Mouse (Mus musculus) midbrain, embryonic 16.5 days (tissue): ENCODE data around the gene Cyb561. TPM values are rescaled to one million over a fixed set of nuclear protein-coding genes. Genes with fewer than 3 reads are reported as not detected.

Experiments used
- ATAC-seq: fragments of 200-750 bp; cut with Nextera tagmentation; 2 replicates; pipeline ENCODE4 v1.8.0; 2017; ENCODE audit warnings: moderate TSS enrichment
- H3K27ac ChIP-seq: fragments of 300-500 bp; sonication (generic); 2 replicates; pipeline ENCODE4 v1.5.1; 2014; ENCODE audit warnings: mild to moderate bottlenecking, low read length, mixed read lengths
- H3K27me3 ChIP-seq: fragments of 300-500 bp; sonication (generic); 2 replicates; pipeline ENCODE4 v1.6.1; 2014; ENCODE audit warnings: low read depth, low read length, mixed read lengths; ENCODE audit not compliant: control insufficient read depth, insufficient read depth
- H3K36me3 ChIP-seq: fragments of 300-500 bp; sonication (generic); 2 replicates; pipeline ENCODE4 v1.6.1; 2014; ENCODE audit warnings: mild to moderate bottlenecking, low read length, moderate library complexity, mixed read lengths; ENCODE audit not compliant: control insufficient read depth, insufficient read depth
- H3K4me1 ChIP-seq: fragments of 300-500 bp; sonication (generic); 2 replicates; pipeline ENCODE4 v1.6.1; 2014; ENCODE audit warnings: mild to moderate bottlenecking, low read length, mixed read lengths; ENCODE audit not compliant: control insufficient read depth, insufficient read depth
- H3K4me2 ChIP-seq: fragments of 300-500 bp; sonication (generic); 2 replicates; pipeline ENCODE4 v1.6.1; 2014; ENCODE audit warnings: mild to moderate bottlenecking, low read length, mixed read lengths
- H3K4me3 ChIP-seq: fragments of 300-500 bp; sonication (generic); 2 replicates; pipeline ENCODE4 v1.5.1; 2014; ENCODE audit warnings: low read depth, mild to moderate bottlenecking, low read length, moderate library complexity, mixed read lengths
- H3K9ac ChIP-seq: fragments of 300-500 bp; sonication (generic); 2 replicates; pipeline ENCODE4 v1.6.1; 2014; ENCODE audit warnings: low read depth, low read length, mixed read lengths
- H3K9me3 ChIP-seq: fragments of 300-500 bp; sonication (generic); replicated peaks from 2 replicates; pipeline ENCODE4 v1.6.1; 2014; ENCODE audit warnings: mild to moderate bottlenecking, low read length, mixed read lengths; ENCODE audit not compliant: control insufficient read depth, poor library complexity, severe bottlenecking
- WGBS: fragments of 180-500 bp; shearing (Covaris S2); extraction: QIAGEN DNeasy Blood & Tissue Kit; methylation state at CpG from one replicate; pipeline ENCODE4 v1.1.7; 2014; 5-methylcytosine and 5-hydroxymethylcytosine counted together
- polyA plus RNA-seq: library from polyadenylated mRNA; unstranded; fragments of >200 nt; fragmentation: Nextera tagmentation; extraction: Ambion mirVana; gene quantifications from 2 replicates; pipeline ENCODE4 v1.2.1, GENCODE M21; 2015

Gene Cyb561
- 83.7 and 87.0 TPM in 2 replicates for polyA plus RNA-seq

- H3K27ac ChIP-seq, result no peak within 1 kb of the TSS
- 86% methylated on average over 12 of the region's 12 CpGs for WGBS
- H3K4me2 ChIP-seq, result no peak within 1 kb of the TSS
- no peaks in the 10 kb centered on the region for H3K27me3 ChIP-seq
- no peaks in the 10 kb centered on the region for H3K9me3 ChIP-seq
- H3K4me1 ChIP-seq, result no peaks in the 10 kb centered on the region
- H3K9ac ChIP-seq, result no peak within 1 kb of the TSS
- ATAC-seq, result no peak
- no peaks in the 10 kb centered on the region for H3K36me3 ChIP-seq
- no peak within 1 kb of the TSS for H3K4me3 ChIP-seq
Observed at GRCm38 (mm10) chr11:105952911-105953386, at the start of gene Cyb561. Gene Cyb561 (minus strand): TSS chr11:105953336.

- Histone ChIP-seq H3K27ac (no peak overlapping the region), H3K4me1 (no peaks in the 10 kb centered on the region), H3K9ac (no peak overlapping the region), H3K36me3 (no peaks in the 10 kb centered on the region), H3K27me3 (no peaks in the 10 kb centered on the region), H3K4me2 (no peak overlapping the region), H3K4me3 (no peak overlapping the region), H3K9me3 (no peaks in the 10 kb centered on the region)
- WGBS, result 38% methylated on average over 4 of the region's 4 CpGs
- ATAC-seq, result no peak
Observed at GRCm38 (mm10) chr11:106001718-106002117, 48.6 kb upstream of the Cyb561 start.

- Histone ChIP-seq H3K9ac (no peak overlapping the region), H3K9me3 (no peaks in the 10 kb centered on the region), H3K4me2 (no peak overlapping the region), H3K36me3 (no peaks in the 10 kb centered on the region), H3K4me1 (no peaks in the 10 kb centered on the region), H3K4me3 (no peak overlapping the region), H3K27me3 (no peaks in the 10 kb centered on the region), H3K27ac (no peak overlapping the region)
- no peak for ATAC-seq
- WGBS, result 93% methylated on average over 6 of the region's 6 CpGs
Observed at GRCm38 (mm10) chr11:106000062-106000461, 46.9 kb upstream of the Cyb561 start.

- Histone ChIP-seq H3K9ac (no peak within 1 kb of the TSS), H3K4me1 (no peaks in the 10 kb centered on the region), H3K27ac (no peak within 1 kb of the TSS), H3K36me3 (no peaks in the 10 kb centered on the region), H3K4me3 (no peak within 1 kb of the TSS), H3K27me3 (no peaks in the 10 kb centered on the region), H3K9me3 (no peaks in the 10 kb centered on the region), H3K4me2 (no peak within 1 kb of the TSS)
- ATAC-seq, result no peak
- WGBS, result 96% methylated on average over 3 of the region's 3 CpGs
Observed at GRCm38 (mm10) chr11:105994375-105994774, 41.2 kb upstream of the Cyb561 start, which contains the start of gene Ace3. Gene Ace3 (plus strand): TSS chr11:105994675.

- 76% methylated on average over 2 of the region's 2 CpGs for WGBS
- Histone ChIP-seq H3K27ac (no peak overlapping the region), H3K4me3 (no peak overlapping the region), H3K9me3 (no peaks in the 10 kb centered on the region), H3K4me1 (no peaks in the 10 kb centered on the region), H3K27me3 (no peaks in the 10 kb centered on the region), H3K4me2 (no peak overlapping the region), H3K9ac (no peak overlapping the region), H3K36me3 (no peaks in the 10 kb centered on the region)
- no peak for ATAC-seq
Observed at GRCm38 (mm10) chr11:105990231-105990630, 37.1 kb upstream of the Cyb561 start.

- Histone ChIP-seq H3K9ac (no peak overlapping the region), H3K9me3 (no peaks in the 10 kb centered on the region), H3K27ac (no peak overlapping the region), H3K4me1 (no peaks in the 10 kb centered on the region), H3K36me3 (no peaks in the 10 kb centered on the region), H3K4me2 (no peak overlapping the region), H3K4me3 (no peak overlapping the region), H3K27me3 (no peaks in the 10 kb centered on the region)
- ATAC-seq, result no peak
- 82% methylated on average over 6 of the region's 6 CpGs for WGBS
Observed at GRCm38 (mm10) chr11:105989446-105989845, 36.3 kb upstream of the Cyb561 start.

- 78% methylated on average over 6 of the region's 6 CpGs for WGBS
- Histone ChIP-seq H3K9ac (no peak overlapping the region), H3K4me1 (no peaks in the 10 kb centered on the region), H3K27ac (no peak overlapping the region), H3K36me3 (no peaks in the 10 kb centered on the region), H3K4me3 (no peak overlapping the region), H3K4me2 (no peak overlapping the region), H3K9me3 (no peaks in the 10 kb centered on the region), H3K27me3 (no peaks in the 10 kb centered on the region)
- no peak for ATAC-seq
Observed at GRCm38 (mm10) chr11:105987446-105987845, 34.3 kb upstream of the Cyb561 start.

- H3K4me2 ChIP-seq, result no peak overlapping the region
- no peaks in the 10 kb centered on the region for H3K27me3 ChIP-seq
- H3K4me3 ChIP-seq, result no peak overlapping the region
- H3K27ac ChIP-seq, result no peak overlapping the region
- H3K9ac ChIP-seq, result no peak overlapping the region
- ATAC-seq, result no peak
- no peaks in the 10 kb centered on the region for H3K4me1 ChIP-seq
- WGBS, result 52% methylated on average over 4 of the region's 4 CpGs
- no peaks in the 10 kb centered on the region for H3K36me3 ChIP-seq
- H3K9me3 ChIP-seq, result no peaks in the 10 kb centered on the region
Observed at GRCm38 (mm10) chr11:105984452-105984851, 31.3 kb upstream of the Cyb561 start.

GRCm38 (mm10) chr11:105978634-105979033 is 25.5 kb upstream of the Cyb561 start:
- Histone ChIP-seq H3K27ac (no peak overlapping the region), H3K4me2 (no peak overlapping the region), H3K9me3 (no peaks in the 10 kb centered on the region)

More at GRCm38 (mm10) chr11:105978634-105979033, 25.5 kb upstream of the Cyb561 start:
- Histone ChIP-seq H3K9ac (no peak overlapping the region), H3K4me3 (no peak overlapping the region), H3K4me1 (no peaks in the 10 kb centered on the region), H3K36me3 (no peaks in the 10 kb centered on the region), H3K27me3 (no peaks in the 10 kb centered on the region)
- WGBS, result 70% methylated on average over 5 of the region's 5 CpGs
- no peak for ATAC-seq
